Mouse (Mus musculus) kidney, adult 2 months (tissue): ENCODE data around the gene Srxn1. TPM values are rescaled to one million over a fixed set of nuclear protein-coding genes. Genes with fewer than 3 reads are reported as not detected.

Experiments used
- DNase-seq: peaks from one replicate; pipeline ENCODE4 v3.0.0; 2021
- H3K27ac ChIP-seq: fragments of 200-500 bp; 2 replicates; pipeline ENCODE4 v1.5.1; 2012; ENCODE audit warnings: low read depth, low read length, control low read depth, inconsistent platforms; ENCODE audit not compliant: insufficient read depth
- H3K27me3 ChIP-seq: fragments of 200-500 bp; replicated peaks from 2 replicates; pipeline ENCODE4 v1.6.1; 2012; ENCODE audit warnings: mild to moderate bottlenecking, moderate library complexity, low read length, inconsistent platforms; ENCODE audit not compliant: control insufficient read depth, insufficient read depth
- H3K36me3 ChIP-seq: fragments of 200-500 bp; 2 replicates; pipeline ENCODE4 v1.6.1; 2012; ENCODE audit warnings: mild to moderate bottlenecking, moderate library complexity, low read length, inconsistent platforms; ENCODE audit not compliant: control insufficient read depth, insufficient read depth
- H3K4me1 ChIP-seq: fragments of 200-500 bp; 2 replicates; pipeline ENCODE4 v1.6.1; 2011; ENCODE audit warnings: low read length; ENCODE audit not compliant: control insufficient read depth, insufficient read depth
- H3K4me3 ChIP-seq: fragments of 200-500 bp; 2 replicates; pipeline ENCODE4 v1.5.1; 2011; ENCODE audit warnings: mild to moderate bottlenecking, low read depth, low read length, control low read depth; ENCODE audit not compliant: insufficient read depth
- CTCF ChIP-seq: fragments of 200-500 bp; conservative IDR thresholded peaks from 2 replicates; pipeline ENCODE4 v1.5.1; 2011; ENCODE audit warnings: low read depth, mild to moderate bottlenecking, control low read depth, low read length, moderate library complexity, mixed read lengths; ENCODE audit not compliant: insufficient read depth, insufficient read length
- POLR2A ChIP-seq: fragments of 200-500 bp; IDR thresholded peaks from one replicate; pipeline ENCODE4 v1.6.1; 2011; ENCODE audit warnings: low read depth, low read length, control low read depth
- WGBS: fragments of 180-500 bp; shearing (Covaris S2); methylation state at CpG from one replicate; pipeline ENCODE4 v1.1.7; 2018; 5-methylcytosine and 5-hydroxymethylcytosine counted together
- polyA plus RNA-seq: library from polyadenylated mRNA; depleted of rRNA; stranded (reverse); fragments of >200 nt; gene quantifications from 2 replicates; pipeline ENCODE4 v1.2.3, GENCODE M21; 2012

Srxn1 gene
- polyA plus RNA-seq, 1 experiment = 113 TPM

DNA sequence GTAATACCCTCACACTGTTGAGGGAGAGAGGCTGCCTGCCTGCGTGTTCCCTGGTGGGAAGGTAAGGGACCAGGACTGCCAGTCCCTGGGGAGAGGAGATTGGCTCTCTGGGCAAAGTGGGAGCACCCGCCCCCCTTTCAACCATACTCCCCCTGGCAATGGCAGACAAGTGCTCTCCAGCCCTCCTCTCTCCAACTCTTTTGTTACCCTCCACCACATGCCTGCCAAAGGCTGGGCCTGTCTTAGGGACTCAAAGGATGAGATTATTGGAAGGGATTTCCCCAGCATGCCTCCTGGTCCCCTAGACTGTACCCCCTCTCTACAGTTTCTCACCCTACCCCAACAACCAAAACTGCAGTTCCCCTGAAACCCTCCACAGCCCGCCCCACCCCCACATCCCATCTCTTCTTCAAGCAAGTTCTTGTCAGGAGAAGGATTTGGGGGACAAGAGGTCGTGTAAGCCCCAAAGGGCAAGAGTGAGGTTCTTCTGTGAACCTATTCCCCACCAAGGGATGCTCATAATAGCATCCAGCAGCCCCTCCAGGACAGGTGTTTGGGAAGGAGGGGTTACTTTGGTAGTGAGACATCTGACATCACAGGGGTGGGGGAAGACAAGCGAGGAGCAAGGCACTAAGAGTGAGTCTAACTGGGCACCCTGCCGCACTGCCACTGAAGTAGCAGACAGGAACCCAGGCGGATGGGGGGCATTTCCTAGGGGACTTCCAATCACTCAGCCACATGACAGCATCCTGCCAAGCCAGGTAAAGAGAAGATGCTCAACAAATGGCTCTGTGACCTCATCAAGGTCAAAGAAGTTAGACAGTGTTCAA is 22.6 kb upstream of the Srxn1 start:
- no peaks in the 10 kb centered on the region for H3K27me3 ChIP-seq
- H3K36me3 ChIP-seq = no peaks in the 10 kb centered on the region
- H3K4me1 ChIP-seq = no peaks in the 10 kb centered on the region
- no peak overlapping the region for H3K4me3 ChIP-seq
- DNase-seq = no peak
- WGBS = 29% methylated on average over 7 of the region's 7 CpGs
- TF ChIP-seq CTCF (no peak), POLR2A (no peak)
- no peak overlapping the region for H3K27ac ChIP-seq

DNA sequence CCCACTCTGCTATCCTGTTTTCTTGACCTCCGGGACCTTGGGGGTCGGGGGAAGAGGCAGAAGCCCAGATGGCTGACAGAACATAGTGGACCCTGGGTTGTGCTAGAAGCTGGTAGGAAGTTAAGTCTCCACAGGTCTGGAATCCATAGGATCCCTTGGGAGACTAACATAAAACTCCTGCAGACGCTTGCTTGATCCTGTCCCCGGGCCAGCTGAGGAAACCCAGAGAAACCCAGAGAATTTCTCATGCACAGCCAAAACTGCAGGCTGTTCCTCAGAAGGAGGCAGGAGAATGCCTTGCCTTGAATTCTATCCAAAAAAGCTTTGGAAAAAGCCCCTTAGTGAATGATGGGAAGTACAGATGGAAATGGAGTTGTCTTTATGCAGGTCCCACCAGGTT is 21.9 kb upstream of the Srxn1 start:
- Histone ChIP-seq H3K4me1 (no peaks in the 10 kb centered on the region), H3K27ac (no peak overlapping the region), H3K4me3 (no peak overlapping the region), H3K27me3 (no peaks in the 10 kb centered on the region), H3K36me3 (no peaks in the 10 kb centered on the region)
- no peak for DNase-seq
- TF ChIP-seq POLR2A (no peak), CTCF (no peak)
- WGBS = 65% methylated on average over 4 of the region's 4 CpGs

GRCm38 (mm10) chr2:152084298-152084697 is 21.0 kb upstream of the Srxn1 start:
- no peak overlapping the region for H3K27ac ChIP-seq
- no peak for TF ChIP-seq POLR2A
- TF ChIP-seq CTCF = no peak
- H3K27me3 ChIP-seq = no peaks in the 10 kb centered on the region
- no peaks in the 10 kb centered on the region for H3K4me1 ChIP-seq
- 50% methylated on average over 6 of the region's 6 CpGs for WGBS
- H3K4me3 ChIP-seq = no peak overlapping the region
- no peak for DNase-seq
- H3K36me3 ChIP-seq = no peaks in the 10 kb centered on the region

- WGBS = 83% methylated on average over 6 of the region's 6 CpGs
Measured at GRCm38 (mm10) chr2:152085414-152085813, 19.9 kb upstream of the Srxn1 start.

GRCm38 (mm10) chr2:152086451-152086850 is 18.9 kb upstream of the Srxn1 start:
- no peak overlapping the region for H3K4me3 ChIP-seq
- no peaks in the 10 kb centered on the region for H3K27me3 ChIP-seq
- no peak for TF ChIP-seq POLR2A
- TF ChIP-seq CTCF = no peak
- no peaks in the 10 kb centered on the region for H3K36me3 ChIP-seq
- WGBS = 73% methylated on average over 6 of the region's 6 CpGs
- no peak overlapping the region for H3K27ac ChIP-seq
- no peaks in the 10 kb centered on the region for H3K4me1 ChIP-seq
- no peak for DNase-seq

More at GRCm38 (mm10) chr2:152085414-152085813, 19.9 kb upstream of the Srxn1 start:
- DNase-seq = no peak
- Histone ChIP-seq H3K27ac (no peak overlapping the region), H3K36me3 (no peaks in the 10 kb centered on the region), H3K4me3 (no peak overlapping the region), H3K27me3 (no peaks in the 10 kb centered on the region), H3K4me1 (no peaks in the 10 kb centered on the region)
- no peak for TF ChIP-seq CTCF
- no peak for TF ChIP-seq POLR2A

DNA sequence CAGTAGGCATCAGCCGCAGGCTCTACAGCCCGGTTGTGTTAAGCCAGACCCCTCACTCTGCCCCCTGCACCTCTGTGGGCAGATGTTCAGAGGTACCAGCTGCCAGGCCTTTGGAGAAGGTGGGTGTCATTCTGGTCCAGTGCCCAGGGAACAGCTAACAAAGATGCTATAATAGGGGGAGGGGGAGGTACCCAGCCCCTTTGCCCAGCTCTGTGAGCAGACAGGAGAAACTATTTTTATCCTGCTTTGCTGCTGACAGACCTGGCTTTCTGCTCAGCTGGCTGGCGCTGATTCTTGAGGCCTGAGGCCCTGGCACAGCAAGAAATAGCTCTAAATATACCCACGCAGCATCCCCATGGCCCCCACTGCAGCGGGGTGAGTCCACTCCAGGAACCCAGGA is 18.2 kb upstream of the Srxn1 start:
- no peak for DNase-seq
- H3K4me1 ChIP-seq = no peaks in the 10 kb centered on the region
- H3K27me3 ChIP-seq = no peaks in the 10 kb centered on the region
- H3K4me3 ChIP-seq = no peak overlapping the region
- H3K36me3 ChIP-seq = no peaks in the 10 kb centered on the region
- H3K27ac ChIP-seq = no peak overlapping the region
- 85% methylated on average over 5 of the region's 5 CpGs for WGBS
- no peak for TF ChIP-seq CTCF
- no peak for TF ChIP-seq POLR2A

DNA sequence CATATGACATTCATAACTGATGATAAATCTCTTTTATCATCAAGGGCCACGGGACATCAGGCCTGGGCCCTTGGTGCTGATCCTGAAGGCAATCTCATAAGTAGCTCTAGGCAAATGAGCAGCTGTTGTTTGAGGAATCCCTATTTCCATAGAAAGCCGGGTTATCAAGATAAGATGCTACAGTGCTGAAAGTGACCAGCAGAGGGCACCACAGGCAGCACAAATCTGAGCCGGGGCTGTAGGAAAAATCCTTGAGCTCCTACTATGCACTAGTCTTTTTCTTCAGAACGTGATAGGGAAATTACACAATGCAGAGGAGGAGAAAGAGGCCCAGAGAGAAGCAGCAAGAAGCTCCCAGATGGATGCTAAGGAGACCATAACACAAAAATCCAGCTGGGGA is 16.2 kb upstream of the Srxn1 start:
- 4% methylated on average over 4 of the region's 4 CpGs for WGBS
- Histone ChIP-seq H3K27me3 (no peaks in the 10 kb centered on the region), H3K36me3 (no peaks in the 10 kb centered on the region), H3K27ac (no peak overlapping the region), H3K4me1 (no peaks in the 10 kb centered on the region), H3K4me3 (no peak overlapping the region)
- no peak for TF ChIP-seq POLR2A
- peak; percentile 72 for TF ChIP-seq CTCF
- DNase-seq = peak; percentile 53

DNA sequence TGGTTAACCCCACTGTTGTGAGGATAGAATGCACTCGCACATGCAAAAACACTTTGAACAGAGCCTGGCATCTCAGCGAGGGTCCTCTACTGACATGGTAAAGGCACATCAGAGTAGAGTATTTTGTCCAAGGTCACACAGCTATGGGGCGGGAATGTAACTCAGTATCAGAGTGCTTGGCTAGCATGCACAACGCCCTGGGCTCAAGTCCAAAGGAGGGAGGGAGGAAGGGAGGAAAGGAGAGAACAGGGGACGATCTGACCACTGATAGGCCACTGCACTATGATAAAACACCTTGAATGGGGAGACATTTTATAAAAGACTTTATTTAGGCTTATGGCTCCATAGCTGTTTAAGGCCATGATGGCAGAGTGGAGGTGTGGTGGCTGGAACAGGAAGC is 15.7 kb upstream of the Srxn1 start:
- H3K4me3 ChIP-seq = no peak overlapping the region
- DNase-seq = no peak
- H3K27ac ChIP-seq = no peak overlapping the region
- no peaks in the 10 kb centered on the region for H3K27me3 ChIP-seq
- WGBS = 75% methylated on average over 5 of the region's 5 CpGs
- no peaks in the 10 kb centered on the region for H3K36me3 ChIP-seq
- TF ChIP-seq POLR2A = no peak
- no peak for TF ChIP-seq CTCF
- H3K4me1 ChIP-seq = no peaks in the 10 kb centered on the region
